Mouse (Mus musculus) common myeloid progenitor, adult 5-6 weeks (primary cell): ENCODE measurements at regions not wholly inside any gene's neighbourhood (a gene's known extent, or its start where the extent isn't known, plus 50 kb on each side); places are given as distances from the start of the nearest gene placed in this dataset.

Experiments
- ATAC-seq: replicated peaks from 2 replicates; pipeline ENCODE4 v1.8.0; 2016; ENCODE audit warnings: low read depth, mild to moderate bottlenecking, moderate TSS enrichment, inconsistent platforms; ENCODE audit not compliant: poor library complexity, severe bottlenecking

GRCm38 (mm10) chr1:94642296-94642695, 589.9 kb upstream of the Pdcd1 start:
- ATAC-seq, result no peak

- ATAC-seq, result peak; percentile 60
Measured at GRCm38 (mm10) chr1:94658218-94658617, 605.9 kb upstream of the Pdcd1 start.

- ATAC-seq, result no peak
Measured at GRCm38 (mm10) chr1:94671641-94672040, 619.3 kb upstream of the Pdcd1 start.

GRCm38 (mm10) chr1:94700517-94700916, 612.9 kb upstream of the Fam174a start:
- ATAC-seq, result no peak

- ATAC-seq, result 0 out of 2 replicates have a peak, but pooled peaks have one; percentile 29
Measured at GRCm38 (mm10) chr1:94701688-94702087, 611.7 kb upstream of the Fam174a start.

- no peak for ATAC-seq
Measured at GRCm38 (mm10) chr1:94712812-94713211, 600.6 kb upstream of the Fam174a start.

- no peak for ATAC-seq
Measured at GRCm38 (mm10) chr1:94717699-94718098, 595.7 kb upstream of the Fam174a start.

GRCm38 (mm10) chr1:94753523-94753922, 559.9 kb upstream of the Fam174a start:
- ATAC-seq, result no peak

GRCm38 (mm10) chr1:94789019-94789585, 524.3 kb upstream of the Fam174a start:
- no peak for ATAC-seq

- peak; percentile 42; the same call in 1 of the 2 replicates for ATAC-seq
Measured at GRCm38 (mm10) chr1:94790604-94791003, 522.8 kb upstream of the Fam174a start.

- peak; percentile 66 for ATAC-seq
Measured at GRCm38 (mm10) chr1:94791052-94791451, 522.4 kb upstream of the Fam174a start.

GRCm38 (mm10) chr1:94796028-94796427, 517.4 kb upstream of the Fam174a start:
- ATAC-seq, result no peak

- ATAC-seq, result no peak
Measured at GRCm38 (mm10) chr1:94803722-94804121, 509.7 kb upstream of the Fam174a start.

- ATAC-seq, result no peak
Measured at GRCm38 (mm10) chr1:94804877-94805276, 508.5 kb upstream of the Fam174a start.

- no peak for ATAC-seq
Measured at GRCm38 (mm10) chr1:94827628-94828027, 485.8 kb upstream of the Fam174a start.

- no peak for ATAC-seq
Measured at GRCm38 (mm10) chr1:94835982-94836381, 477.4 kb upstream of the Fam174a start.

- ATAC-seq, result no peak
Measured at GRCm38 (mm10) chr1:94851522-94851921, 461.9 kb upstream of the Fam174a start.

- peak; percentile 98 for ATAC-seq
Measured at GRCm38 (mm10) chr1:94858464-94858863, 455.0 kb upstream of the Fam174a start.

GRCm38 (mm10) chr1:94868872-94869271, 444.6 kb upstream of the Fam174a start:
- 0 out of 2 replicates have a peak, but pooled peaks have one; percentile 45 for ATAC-seq

GRCm38 (mm10) chr1:94880553-94880952, 432.9 kb upstream of the Fam174a start:
- no peak for ATAC-seq

GRCm38 (mm10) chr1:94904982-94905507, 408.4 kb upstream of the Fam174a start:
- ATAC-seq, result no peak

GRCm38 (mm10) chr1:94910839-94911238, 402.6 kb upstream of the Fam174a start:
- ATAC-seq, result no peak
